Mouse (Mus musculus): ENCODE results near the gene E330017A01Rik.

Gene E330017A01Rik

DNA sequence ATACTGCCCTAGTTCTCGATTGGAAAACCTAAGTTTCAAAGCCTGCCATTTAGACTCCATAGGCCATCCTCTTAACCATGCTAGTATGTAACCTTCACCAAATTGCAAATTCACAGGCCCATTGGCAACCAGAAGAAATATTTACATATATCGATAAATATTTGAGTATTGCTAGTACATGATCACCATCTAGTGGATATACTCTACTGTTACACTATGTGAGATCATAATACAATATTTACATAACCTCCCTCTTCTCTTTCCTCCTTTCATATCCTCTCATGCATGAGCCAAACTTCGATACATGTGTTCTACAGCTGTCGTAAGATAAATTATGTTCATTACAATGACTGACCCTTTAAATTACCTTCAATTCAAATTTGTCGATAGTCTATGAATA, 24.5 kb upstream of the E330017A01Rik start:
- no peak for DNase-seq (ENCODE audit: low read depth, low spot score)

DNA sequence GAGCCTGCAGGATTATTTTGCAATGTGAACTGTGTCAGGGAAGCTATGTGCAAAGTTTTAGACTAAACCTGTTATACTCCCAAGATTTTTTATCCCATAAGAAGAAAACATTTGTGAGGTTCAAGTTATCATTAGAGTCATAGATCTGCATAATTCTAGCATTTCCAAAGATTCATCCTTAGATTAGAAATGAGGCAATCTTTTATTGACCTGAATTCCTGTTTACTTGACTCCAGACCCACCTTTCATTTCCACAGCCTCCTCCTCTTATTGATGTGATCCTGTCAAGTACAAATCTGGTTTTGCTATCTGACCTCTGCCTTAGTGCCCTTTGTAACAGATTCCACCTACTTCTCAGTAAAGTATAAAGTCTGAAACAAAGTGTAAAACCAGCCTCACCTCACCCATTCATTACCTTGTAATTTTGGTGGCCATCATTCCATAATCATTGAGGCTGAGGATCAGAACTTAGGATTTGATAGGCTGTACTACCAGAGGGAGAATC, 23.8 kb upstream of the E330017A01Rik start:
- DNase-seq (ENCODE audit: low read depth, low spot score), result no peak

DNA sequence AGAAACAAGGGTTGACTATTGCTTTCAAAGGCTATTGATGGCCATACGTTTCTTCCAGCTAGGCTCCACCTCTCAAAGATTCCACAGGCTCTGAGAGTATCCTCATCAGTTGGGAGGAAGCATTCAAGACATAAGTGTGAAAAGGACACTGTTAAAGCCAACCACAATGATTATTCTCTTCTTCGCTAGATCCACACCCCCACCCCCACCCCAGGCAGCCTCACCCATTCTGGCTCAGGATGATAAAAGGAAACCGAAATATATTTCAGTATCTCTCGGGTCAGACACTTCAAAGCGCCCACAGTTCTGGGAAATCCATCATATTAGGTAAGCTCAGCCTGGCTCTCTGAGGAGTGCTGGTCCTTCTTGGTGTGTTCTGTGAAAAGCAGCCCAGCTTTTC, 23.3 kb upstream of the E330017A01Rik start:
- no peak for DNase-seq (ENCODE audit: low read depth, low spot score)

DNA sequence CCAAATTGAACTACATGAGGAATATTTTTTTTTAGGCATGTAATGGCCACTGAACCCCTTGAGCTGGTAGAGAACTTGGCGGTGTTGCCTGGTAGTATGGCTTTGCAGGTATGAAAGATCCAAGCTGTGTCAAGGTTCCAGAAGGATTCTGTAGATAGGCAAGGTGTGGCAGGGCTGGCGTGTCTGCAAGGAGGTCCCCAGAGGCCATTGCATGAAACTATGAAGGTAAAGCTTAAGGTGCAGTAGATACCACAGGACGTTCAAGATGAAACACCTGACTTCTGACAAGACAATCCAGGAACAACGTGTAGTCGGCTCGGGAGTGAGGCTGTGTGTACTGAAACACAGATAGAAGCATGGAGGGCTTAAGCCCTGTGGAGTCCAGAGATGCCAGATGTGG, 20.1 kb upstream of the E330017A01Rik start:
- no peak for DNase-seq (ENCODE audit: low read depth, low spot score)

DNA sequence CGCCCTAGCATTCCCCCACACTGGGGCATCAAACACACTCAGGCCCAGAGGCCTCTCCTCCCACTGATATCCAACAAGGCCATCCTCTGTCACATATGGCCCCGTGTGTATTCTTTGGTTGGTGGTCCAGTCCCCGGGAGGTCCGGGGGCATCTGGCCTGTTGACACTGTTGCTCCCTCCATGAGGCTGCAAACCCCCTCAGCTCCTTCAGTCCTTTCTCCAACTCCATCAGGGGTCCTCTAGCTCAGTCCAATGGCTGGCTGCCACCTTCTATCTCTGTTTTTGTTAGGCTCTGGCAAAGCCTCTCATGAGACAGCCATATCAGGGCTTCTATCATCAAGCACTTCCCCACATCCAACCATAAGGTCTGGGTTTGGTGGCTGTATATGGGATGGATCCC, 18.0 kb upstream of the E330017A01Rik start:
- DNase-seq (ENCODE audit: low read depth, low spot score), result no peak

DNA sequence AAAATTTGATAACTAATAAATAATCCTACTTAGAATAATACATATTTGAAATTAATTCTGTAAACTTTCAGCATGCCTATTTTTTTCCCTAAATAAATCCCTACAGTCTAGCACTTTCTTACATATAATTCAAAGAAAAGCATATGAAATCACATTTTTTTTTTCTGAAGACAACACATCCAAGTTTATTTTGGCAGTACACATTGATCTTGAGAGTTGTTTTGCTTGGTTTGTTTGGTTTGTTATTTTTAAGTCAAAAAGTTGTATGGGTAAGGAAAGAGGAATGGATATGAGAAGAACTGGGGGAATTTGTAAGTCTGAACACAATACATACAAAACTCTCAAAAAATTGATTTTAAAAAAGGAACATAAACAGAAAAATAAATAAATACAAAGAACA, 17.2 kb upstream of the E330017A01Rik start:
- DNase-seq (ENCODE audit: low read depth, low spot score), result no peak

DNA sequence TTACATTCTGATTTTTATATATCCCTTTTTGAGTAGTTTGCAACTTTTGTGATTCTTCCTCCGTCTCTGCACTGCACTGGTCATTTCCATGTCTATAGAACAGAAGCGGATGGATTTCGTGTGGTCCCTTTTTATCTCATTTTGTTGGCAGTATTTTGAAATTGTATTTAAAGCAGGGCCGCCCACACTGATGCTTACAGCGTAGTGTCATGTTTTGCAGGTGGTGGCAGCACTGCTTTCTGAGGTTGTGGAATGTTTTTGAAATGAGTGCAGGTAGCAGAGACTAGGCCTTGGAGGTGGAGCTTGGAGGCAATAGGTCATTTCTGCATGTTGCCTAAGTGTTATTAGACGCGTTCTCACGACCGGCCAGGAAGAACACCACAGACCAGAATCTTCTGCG, 11.4 kb upstream of the E330017A01Rik start:
- DNase-seq (ENCODE audit: low read depth, low spot score), result no peak

DNA sequence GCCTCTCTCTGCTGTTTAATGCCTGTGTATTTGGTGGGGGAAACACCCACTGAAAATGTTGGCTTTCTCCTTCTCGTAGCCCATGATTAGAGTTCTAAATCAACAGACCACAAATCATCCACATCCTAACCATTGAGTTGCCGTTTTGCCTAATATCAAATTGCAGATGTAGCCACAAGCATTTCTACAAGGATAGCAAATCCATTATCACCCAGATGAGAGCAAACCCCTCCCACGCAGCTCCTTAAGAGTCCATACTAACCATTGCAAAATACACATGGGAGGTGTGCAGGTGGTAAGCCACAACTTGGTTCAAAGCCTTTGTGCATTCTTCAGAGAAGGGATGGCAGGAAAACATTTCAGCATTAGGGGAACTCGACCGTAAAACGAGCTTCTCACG, 523 bp downstream of the E330017A01Rik start:
- no peak for DNase-seq (ENCODE audit: low read depth, low spot score)

DNA sequence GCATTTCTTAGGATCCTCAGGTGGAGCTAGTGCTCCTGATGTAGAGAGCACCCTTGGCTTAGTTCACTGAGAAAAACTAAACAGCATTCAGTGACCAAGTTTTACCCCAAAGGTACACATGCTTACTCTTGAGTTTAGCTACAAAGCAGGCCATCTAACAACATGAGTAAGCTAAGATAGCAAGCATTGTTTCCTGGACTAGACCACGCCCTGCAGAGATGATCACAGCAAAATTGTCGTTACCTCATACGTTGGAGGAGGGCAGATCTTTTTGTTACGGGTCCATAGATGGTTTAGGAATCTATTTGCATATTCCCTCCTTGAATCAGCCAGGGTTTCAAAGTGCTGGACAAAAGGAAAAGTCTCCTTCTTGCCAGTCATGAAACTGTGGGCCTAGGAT, 1.1 kb downstream of the E330017A01Rik start:
- no peak for DNase-seq (ENCODE audit: low read depth, low spot score)

DNA sequence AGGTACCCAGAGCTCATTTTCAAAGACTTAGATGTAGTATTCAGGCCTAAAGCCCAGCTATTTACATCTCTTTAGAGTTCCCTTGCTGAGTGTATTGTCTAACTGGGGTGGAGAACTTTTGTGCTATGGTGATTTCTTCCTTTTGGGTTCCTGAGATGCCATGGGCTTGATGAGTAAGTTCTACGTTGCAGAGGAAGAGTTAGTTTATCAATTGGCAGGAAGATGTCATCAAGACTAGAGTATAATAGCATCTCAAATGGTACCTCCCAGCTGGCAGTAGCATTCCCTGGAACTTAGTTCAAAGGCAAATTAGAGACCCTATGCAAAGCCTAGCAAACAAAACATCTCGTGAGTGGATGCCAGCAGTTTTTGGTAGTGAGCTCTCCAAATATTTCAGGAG, 2.7 kb downstream of the E330017A01Rik start:
- DNase-seq (ENCODE audit: low read depth, low spot score), result no peak

DNA sequence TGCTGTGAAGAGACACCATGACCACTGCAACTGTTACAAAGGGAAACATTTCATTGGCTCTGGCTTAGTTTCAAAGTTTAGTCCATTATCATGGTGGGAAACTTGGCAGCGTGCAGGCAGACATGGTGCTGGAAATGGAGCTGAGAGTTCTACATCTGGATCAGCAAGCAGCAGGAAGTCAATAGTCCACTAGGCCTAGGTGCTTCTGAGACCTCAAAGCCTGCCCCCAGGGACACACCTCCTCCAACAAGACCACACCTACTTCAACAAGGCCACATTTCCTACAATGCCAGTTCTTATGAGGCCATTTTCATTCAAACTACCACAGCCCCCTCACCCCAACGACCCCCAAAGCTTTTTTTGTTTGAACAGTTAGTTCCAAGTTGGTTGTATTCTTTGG, 8.8 kb downstream of the E330017A01Rik start:
- no peak for DNase-seq (ENCODE audit: low read depth, low spot score)

DNA sequence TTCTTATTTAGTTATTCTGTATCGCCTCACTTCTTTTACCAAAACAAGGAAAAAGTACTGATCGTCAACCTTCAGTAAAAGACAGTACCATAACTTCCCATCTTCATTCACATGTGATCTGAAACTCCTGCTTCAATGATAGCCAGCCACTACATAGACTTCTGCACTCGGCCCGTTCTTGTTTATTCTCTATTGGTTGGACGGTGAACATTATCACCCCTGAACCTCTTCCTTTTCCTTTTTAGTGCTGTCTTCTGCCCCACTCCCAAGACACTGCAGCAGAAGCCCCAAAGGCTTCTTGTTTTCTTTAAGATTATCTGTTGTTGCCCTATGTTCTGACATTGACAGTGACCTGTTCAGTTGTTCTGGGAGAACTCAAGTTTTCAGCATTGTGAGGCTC, 9.6 kb downstream of the E330017A01Rik start:
- DNase-seq (ENCODE audit: low read depth, low spot score), result no peak

DNA sequence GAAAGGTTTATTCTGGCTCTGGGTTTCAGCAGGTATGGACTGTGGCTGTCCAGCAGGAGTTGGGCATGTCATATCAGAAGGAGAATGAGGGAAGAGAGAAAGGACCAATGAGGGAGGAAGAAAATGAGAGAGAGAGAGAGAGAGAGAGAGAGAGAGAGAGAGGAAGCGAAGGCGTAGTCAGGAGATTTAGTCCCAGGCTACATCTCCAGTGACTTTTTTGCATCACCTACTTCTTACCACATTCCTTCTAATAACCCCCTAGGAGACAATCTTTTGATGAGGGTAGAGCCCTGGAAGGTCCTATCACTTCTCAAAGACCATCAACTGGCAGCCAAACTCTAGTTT, 10.2 kb downstream of the E330017A01Rik start:
- DNase-seq (ENCODE audit: low read depth, low spot score), result no peak

DNA sequence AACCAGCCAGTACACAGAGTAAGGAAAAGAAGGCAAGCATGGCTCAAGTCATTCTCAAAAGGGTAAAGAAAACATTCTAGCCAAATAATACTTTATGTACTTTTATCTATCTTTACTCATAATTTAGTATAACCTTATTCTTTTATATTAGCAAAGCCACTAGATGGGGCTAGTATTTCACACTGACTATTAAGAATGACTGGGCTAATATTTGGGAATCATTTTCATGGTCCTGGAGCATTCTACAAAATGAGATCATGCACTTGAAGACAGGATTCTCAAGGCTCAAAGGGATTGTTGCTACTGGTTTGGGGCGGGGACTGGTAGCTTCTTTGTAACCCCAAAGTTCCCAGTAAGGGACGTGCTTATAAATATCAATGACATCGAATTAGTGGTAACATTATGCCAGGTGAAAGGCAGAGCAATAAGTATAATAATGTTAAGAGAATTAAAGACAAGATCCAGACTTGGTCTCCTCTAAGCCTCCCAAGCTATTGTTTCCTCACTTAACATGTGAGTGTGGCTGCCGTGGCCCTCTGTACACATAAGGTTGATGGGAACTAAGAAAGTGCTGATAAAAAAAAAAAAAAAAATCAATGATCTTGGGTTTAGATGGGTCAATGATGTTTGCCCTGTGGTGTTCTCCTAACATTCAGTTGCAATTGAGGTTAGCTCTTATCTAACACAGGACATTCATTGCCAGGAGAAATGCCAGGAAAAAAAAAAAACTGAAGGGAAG, 10.8 kb downstream of the E330017A01Rik start:
- no peak for DNase-seq (ENCODE audit: low read depth, low spot score)

DNA sequence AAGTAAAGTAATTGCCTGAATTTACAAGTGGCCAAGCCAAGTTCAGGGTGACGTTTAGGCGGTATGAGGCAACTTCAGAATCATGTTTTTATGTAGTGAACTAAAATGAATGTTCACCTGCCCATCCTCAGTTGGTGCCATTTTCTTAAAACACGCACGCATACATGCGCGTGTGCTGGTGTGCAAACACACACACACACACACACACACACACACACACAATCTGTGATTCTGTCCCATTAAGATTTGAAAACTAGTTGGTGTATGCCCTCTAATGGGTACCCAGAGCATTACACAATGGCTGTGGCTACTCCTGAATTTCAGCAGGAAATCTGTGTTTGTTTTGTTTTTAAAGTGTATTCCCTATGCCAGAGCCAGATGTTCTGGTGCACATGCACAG, 14.6 kb downstream of the E330017A01Rik start:
- no peak for DNase-seq (ENCODE audit: low read depth, low spot score)

DNA sequence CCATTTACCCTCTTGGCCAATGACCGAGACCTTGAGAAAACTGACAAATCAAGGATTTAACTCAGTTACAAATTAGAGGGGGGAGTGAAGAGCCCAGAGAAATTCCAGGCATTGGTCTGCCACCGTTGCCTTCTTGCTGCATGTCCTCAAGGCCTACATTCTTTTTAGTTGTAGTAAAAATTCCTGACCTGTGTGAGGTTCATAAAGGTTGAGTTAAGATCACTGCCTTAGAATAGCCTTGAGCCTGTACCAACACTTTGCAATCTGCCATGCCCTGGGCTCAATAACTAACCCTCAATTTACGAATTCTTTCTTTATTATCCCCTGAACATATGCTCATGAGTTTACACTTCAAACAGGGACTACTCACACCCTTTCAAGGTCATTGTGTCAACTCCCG, 15.4 kb downstream of the E330017A01Rik start:
- DNase-seq (ENCODE audit: low read depth, low spot score), result no peak

DNA sequence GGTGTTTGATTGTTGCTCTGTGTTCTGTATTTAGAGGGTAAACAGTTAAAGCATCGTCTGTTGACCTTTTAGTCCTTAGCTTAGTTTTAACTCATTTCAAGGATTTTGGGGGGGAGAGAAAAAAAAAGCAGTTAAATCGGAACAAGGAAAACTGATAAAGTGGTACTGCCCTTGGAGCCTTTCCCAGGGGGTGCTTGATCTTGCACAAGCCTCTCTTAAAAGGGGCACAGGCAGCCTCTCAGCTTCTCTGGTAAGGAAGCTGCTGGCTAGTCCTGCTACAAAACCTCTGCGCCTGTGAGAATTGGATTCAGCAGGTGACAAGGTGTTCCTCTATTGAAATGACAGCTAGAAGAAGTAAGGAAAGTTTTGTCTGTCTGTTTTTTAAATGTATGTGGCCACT, 16.2 kb downstream of the E330017A01Rik start:
- no peak for DNase-seq (ENCODE audit: low read depth, low spot score)

DNA sequence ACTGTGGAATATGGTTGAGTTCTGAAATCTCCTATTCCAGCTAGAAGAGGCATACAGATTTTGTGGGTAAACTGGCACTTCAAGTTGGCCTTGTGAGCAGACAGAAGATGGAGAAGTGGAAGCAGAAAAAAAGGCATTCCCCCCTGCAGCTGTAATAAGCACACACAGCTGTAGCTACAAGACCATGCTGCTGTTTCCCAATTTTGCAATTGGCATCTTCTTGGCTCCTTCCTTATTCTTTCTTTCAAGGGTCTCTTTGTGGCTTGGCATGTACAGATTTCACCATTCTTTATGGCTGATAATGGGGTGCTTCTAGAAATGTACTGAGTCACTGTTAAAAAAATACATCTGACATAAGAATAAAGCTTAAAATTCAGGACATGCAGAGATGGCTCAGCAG, 21.2 kb downstream of the E330017A01Rik start:
- DNase-seq (ENCODE audit: low read depth, low spot score), result no peak

DNA sequence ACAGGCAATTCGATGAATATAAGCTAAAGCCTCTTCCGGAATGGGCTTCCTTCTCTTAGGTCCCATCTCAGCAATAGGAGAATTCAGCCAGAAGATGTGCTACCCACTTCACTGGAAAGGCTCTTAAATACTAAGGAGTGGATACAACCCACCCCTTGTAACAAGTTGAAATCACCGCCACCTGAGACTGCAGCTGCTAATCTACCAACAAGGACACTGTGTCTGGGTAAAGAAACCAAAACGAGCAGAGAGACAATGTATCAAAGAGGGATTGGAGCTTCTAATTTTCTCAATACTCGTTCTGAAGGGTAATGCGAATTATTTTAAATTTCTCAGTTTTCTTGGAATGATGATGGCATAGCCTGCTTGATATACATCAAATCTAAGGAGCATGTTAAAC, 21.7 kb downstream of the E330017A01Rik start, which contains the start of gene Gm813:
Gene Gm813, minus strand, starts transcription at position 101 of the 400 bp plus-strand sequence.
- no peak for DNase-seq (ENCODE audit: low read depth, low spot score)

DNA sequence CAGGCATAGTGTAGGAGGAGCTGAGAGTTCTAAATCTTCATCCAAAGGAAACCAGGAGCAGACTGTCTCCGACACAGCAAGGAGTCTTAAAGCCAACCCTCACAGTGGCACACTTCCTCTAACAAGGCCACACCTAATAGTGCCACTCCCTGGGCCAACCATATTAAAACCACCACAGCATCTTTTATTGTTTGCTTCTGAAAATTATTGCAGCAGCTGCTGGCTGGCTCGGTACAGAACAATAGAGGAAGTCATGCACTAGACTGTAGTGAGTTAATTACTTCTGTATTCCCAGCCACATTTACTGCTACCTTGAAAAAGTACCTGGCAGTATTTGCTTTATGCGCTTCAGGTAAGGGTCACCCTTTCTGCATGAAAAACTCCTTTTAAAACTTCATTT, 25.6 kb downstream of the E330017A01Rik start:
- DNase-seq (ENCODE audit: low read depth, low spot score), result no peak

DNA sequence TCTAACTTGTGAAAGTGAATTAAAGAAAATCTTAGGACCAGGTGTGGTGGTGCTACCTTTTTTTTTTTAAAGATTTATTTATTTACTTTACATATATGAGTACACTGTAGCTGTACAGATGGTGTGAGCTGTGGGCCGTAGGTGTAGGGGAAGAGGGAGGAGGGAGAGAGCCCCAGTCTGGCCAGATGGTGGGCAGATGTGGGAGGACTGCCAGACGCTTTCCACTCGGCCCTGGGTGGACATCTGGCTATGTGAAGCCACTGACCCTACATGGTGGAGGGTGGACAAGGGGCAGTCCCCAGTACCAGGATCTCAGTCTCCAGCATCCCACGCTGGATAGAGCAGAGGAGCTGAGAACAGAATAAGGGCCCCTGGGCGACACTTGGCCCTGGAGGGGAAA, 31.4 kb downstream of the E330017A01Rik start:
- DNase-seq (ENCODE audit: low read depth, low spot score), result peak; percentile 4

DNA sequence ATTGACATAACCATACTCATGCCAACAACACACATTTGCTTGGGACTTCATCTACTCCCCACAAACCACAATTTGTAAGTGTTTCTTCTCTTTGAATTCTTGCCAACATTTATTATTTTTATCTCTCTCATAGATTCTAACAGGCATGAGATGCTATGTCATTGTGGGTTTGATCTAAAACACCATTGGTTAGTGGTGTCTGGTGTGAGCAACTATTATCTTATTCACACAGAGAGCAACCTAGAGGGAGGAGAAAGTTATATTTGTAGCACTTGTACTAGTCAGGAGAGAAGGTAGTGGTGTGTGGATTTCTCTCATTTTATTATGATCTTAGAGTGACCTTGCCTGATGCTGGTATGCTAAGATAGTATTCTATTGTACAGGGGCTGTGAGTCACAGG, 33.9 kb downstream of the E330017A01Rik start:
- no peak for DNase-seq (ENCODE audit: low read depth, low spot score)

DNA sequence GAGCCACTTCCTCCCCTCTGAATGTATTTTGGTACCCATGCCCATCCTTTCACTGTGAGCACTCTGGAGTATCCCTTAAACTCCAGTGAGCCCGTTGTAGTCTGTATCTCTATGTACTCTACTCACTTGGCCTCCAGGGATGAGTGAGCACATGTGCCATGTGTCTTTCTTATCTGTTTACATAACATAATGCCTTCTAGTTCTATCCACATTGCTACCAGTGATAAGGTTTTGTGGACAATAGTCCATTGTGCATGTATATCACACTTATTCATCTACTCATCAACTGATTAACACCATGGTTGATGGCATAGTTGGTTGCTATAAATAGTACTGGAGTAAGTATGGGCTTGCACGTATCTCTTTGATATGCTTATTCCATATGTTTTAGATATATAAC, 34.7 kb downstream of the E330017A01Rik start:
- no peak for DNase-seq (ENCODE audit: low read depth, low spot score)

DNA sequence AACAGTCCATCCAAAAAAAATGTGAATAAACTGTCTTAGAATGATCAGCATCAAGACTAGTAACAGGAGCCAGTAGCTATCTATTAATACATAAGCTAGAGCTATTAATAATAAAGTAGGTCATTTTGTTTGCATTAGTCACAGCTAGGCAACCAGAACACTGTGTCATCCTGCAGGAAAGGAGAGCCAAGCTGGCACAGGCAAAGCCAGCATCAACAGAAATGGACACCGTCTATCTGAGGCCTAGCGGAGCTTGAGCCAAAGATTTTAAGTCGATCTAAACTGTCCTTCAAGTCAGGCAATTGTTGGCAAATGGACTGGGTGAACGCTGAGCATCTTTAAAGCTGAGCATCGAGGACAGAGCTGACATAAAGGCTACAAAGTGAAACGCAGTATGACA, 37.7 kb downstream of the E330017A01Rik start:
- no peak for DNase-seq (ENCODE audit: low read depth, low spot score)
